Mouse (Mus musculus): ENCODE measurements around the gene Gm19935. TPM values are rescaled to one million over a fixed set of nuclear protein-coding genes. Genes with fewer than 3 reads are reported as not detected.

Gm19935 gene
- total RNA-seq, 1 experiment from 2014 or later = not detected

DNA sequence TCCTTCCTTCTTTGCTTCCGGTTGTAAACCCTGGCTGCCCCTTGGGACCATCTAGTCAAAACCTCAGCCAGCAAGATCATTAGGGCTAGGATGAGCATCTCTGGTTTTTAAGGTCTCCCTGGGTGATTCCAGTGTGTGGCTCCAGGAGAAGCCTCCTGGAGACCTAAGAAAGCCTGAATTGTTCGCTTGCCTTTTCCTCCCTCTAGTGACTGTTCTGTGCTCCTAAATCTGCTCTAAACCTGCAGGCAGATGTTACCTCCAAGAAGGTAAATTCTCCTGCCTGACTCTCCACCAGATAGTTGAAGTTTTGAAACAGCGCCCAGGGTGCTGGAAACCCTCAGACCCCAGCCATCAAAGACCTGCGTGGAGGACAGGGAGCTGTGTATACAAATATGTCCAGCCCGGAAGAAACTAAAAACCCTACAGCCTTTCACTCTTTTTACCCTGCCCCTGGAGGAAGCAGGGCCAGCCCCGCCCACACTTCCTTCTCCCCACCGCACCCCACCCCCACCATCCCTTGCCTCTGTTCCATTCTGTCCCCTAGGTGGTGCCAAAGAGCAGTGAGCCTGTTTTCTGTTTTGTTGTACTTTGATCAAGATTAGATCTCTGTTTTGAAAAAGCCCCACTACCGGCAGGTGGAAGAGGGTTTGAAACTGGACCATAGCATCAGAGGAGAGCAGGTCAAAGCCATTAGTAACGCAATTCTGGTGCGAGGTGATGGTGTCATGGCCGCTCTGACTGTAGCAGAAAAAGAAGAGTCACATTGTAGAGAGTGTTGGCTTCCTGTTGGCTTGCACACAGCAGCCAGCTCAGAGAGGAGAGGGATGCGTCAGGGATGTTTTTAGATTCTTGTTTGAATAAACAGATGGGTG is 22.0 kb downstream of the Gm19935 start:
- ATAC-seq (replicated peaks in 1 of 2; ENCODE audit: insufficient read depth in 1 of 2, low FRiP score in 2 of 2, low TSS enrichment in 1 of 2, low read depth in 1 of 2, poor library complexity in 2 of 2, severe bottlenecking in 2 of 2) = peak; percentile 92 to 97

- ATAC-seq (replicated peaks in 1 of 2; ENCODE audit: insufficient read depth in 1 of 2, low FRiP score in 2 of 2, low TSS enrichment in 1 of 2, low read depth in 1 of 2, poor library complexity in 2 of 2, severe bottlenecking in 2 of 2) = peak in 1 of 2 experiments; percentile 55; a peak in 1 of 4 replicates
Measured at GRCm38 (mm10) chr8:90793710-90794109, 23.5 kb downstream of the Gm19935 start.

DNA sequence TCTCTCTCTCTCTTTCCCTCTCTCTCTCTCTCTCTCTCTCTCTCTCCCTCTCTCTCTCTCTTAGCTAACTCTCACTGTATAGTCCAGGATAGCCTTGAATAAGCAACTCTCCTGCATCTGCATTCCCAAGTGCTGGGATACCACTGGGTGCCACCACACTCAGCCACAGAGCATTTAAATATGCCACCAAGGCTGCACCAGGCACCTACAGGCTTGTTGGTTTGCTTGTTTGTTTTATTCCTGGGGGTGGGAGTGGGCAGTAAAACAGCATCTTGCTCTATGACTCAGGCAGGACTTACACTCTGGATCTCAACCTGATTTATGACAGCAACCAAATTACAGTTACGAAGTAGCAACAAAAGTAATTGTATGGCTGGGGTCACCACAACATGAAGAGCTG is 25.6 kb downstream of the Gm19935 start:
- ATAC-seq (replicated peaks in 1 of 2; ENCODE audit: insufficient read depth in 1 of 2, low FRiP score in 2 of 2, low TSS enrichment in 1 of 2, low read depth in 1 of 2, poor library complexity in 2 of 2, severe bottlenecking in 2 of 2) = no peak

DNA sequence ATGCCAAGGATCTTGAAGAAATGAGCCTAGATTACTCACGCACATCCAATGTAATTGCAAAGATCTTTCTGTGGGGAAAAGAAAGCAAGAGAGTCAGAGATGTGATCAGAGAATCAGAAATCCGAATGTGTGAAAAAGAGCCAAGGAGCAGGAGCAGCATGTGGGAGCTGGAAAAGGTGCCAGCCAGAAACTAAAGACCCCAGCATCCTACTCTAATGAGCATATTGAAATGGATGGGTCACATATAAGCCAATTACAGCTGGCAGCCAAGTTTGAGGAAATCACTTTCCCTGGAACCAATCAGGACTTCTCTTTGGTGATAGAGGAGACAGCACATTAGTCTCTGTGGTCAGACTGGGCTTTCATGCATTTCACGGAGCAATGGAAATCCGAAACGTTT is 47.4 kb downstream of the Gm19935 start:
- no peak for ATAC-seq (replicated peaks in 1 of 2; ENCODE audit: insufficient read depth in 1 of 2, low FRiP score in 2 of 2, low TSS enrichment in 1 of 2, low read depth in 1 of 2, poor library complexity in 2 of 2, severe bottlenecking in 2 of 2)

Other genes starting within 250 kb of the Gm19935 start
- gene Chd9, start 11.0 kb upstream of the Gm19935 start, total RNA-seq (2017) = 82.6 and 103 TPM in 2 replicates

Measured in hematopoietic stem cell, adult 5-6 weeks (primary cell).